Mouse (Mus musculus) liver, adult 2 months (tissue): Measurements from ENCODE around the gene Lats2.

Source experiments
- CTCF ChIP-seq: fragments of 200-500 bp; IDR thresholded peaks from 2 replicates; pipeline ENCODE4 v1.5.1; 2011; ENCODE audit warnings: low read depth, low read length, control low read depth
- POLR2A ChIP-seq: fragments of 200-500 bp; IDR thresholded peaks from 2 replicates; pipeline ENCODE4 v1.6.1; 2011; ENCODE audit warnings: low read length, control low read depth; ENCODE audit not compliant: insufficient read depth; ENCODE audit errors: extremely low read depth

- TF ChIP-seq CTCF (no peak), POLR2A (no peak)
These were observed 33.0 kb upstream of the Lats2 start for GRCm38 (mm10) chr14:57791171-57791570.
